Mouse (Mus musculus) layer of hippocampus, adult 9-10 months (tissue): ENCODE results near the gene Selenoo.

ENCODE experiments used
- DNase-seq: peaks from one replicate; pipeline ENCODE4 v3.0.0; 2022; ENCODE audit warnings: low spot score

The Selenoo gene

GRCm38 (mm10) chr15:89126622-89127021 is 37.7 kb downstream of the Selenoo start:
- no peak for DNase-seq

DNA sequence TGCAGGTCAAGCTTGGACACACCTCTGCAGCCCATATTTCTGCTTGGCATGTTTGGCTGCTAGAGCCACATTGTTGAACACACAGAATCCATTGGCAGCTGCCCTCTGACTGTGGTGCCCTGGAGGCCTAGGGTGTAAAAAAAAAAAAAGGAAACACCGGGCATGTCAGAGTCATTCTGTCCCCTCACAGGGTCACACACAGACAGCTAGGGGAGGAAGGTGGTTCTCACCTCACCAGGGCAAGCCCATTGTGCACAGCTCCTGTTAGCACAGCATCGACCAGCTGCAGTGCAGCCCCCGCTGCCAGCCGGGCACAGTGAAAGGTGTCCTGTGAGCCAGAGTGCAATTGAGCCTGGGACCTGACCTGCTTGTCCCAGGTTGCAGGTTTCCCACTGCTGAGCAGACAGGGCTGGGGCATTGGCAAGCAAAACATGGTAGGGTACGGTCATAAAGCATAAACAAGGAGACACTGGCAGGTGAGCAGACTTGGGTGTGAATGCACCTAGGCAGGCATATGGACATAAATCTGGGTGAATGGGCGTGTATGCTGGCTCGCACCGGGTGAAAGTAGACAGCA is 38.6 kb downstream of the Selenoo start:
- DNase-seq: no peak

- peak; percentile 83 for DNase-seq
Observed at GRCm38 (mm10) chr15:89128382-89129350, 39.8 kb downstream of the Selenoo start, which contains the start of gene Hdac10. TSS of gene Hdac10 (minus strand) at chr15:89128700.

GRCm38 (mm10) chr15:89130245-89130644 is 41.4 kb downstream of the Selenoo start:
- no peak for DNase-seq

GRCm38 (mm10) chr15:89131316-89131715 is 42.4 kb downstream of the Selenoo start:
- no peak for DNase-seq

- DNase-seq: no peak
Observed at GRCm38 (mm10) chr15:89136461-89137155, 47.7 kb downstream of the Selenoo start.

DNA sequence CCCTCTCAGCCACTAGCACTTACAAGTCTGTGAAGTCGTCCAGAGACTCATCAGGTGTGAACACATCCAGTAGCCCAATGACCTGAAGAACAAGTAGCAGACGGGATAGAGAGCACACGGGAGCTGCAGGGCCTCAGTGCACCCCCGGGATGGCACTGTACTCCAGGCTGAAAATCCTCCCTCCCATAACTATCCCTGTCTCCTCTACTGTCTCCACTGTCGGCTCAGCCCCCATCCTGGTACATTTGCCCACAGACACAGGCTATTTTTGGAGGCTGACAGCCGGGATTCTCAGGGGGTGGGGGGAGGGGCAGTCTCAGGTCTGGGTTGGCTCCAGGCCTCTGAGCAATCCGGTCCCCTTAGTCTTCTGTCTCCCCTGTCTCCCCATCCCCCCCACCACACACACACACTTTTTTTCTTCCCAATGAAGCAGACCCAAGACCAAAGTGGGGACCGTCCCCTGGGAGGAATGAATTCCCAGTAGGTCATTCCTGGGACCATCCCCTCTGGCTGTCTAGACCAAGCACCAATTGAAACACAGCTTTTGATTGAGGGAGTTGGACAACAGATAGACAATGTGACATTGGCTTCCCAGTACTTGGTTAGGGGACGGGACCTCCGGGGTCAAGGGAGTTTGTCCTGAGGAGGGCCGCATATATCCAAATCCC is 48.6 kb downstream of the Selenoo start:
- DNase-seq: no peak

DNA sequence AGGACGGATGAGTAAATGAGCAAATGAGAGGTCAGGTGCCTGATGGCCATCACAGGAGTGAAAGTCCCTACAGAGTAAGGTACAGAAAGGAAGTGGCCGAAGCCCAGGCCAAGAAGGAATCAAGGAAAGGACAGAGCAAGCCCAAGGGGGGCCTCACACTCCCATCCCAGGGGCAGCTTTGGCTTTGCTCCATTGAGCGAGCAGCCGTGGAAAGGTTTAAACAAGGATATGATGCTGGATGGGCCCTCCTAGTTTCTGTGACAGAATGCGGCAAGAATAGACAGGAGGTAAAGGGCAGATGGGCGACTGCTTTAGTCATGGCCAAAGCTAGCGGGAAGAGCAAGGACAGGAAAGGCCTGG is 49.1 kb downstream of the Selenoo start:
- DNase-seq: no peak

GRCm38 (mm10) chr15:89138531-89138930 is 49.6 kb downstream of the Selenoo start:
- DNase-seq: no peak

DNA sequence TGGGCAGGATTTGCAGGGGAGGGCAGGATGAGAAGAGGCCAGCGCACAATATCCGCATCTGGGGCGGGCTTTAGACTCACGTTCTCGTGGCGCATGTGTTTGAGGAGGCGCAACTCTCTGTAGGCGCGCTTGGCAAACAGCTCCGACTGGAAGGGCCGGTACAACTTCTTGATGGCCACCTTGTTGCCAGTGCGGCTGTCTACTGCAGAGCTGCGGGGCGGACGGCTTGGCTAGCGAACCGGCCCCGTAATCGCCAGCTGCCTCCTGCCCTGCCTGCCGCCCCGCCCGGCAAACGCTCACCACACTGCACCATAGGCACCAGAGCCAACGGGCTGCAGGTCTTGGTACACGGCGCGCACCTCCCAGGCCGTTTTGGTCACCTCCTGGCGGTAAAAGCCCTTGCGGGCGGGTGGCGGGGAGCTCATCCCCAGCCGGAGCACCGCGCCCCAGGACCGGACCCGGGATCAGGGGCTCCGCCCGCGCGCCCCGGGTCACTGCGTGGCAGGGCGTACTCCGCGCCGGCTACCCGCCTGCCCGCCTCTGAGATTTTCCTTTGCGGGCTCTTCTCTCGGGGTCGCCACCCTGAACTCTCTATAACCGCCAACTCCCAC is 51.3 kb downstream of the Selenoo start:
- no peak for DNase-seq

DNA sequence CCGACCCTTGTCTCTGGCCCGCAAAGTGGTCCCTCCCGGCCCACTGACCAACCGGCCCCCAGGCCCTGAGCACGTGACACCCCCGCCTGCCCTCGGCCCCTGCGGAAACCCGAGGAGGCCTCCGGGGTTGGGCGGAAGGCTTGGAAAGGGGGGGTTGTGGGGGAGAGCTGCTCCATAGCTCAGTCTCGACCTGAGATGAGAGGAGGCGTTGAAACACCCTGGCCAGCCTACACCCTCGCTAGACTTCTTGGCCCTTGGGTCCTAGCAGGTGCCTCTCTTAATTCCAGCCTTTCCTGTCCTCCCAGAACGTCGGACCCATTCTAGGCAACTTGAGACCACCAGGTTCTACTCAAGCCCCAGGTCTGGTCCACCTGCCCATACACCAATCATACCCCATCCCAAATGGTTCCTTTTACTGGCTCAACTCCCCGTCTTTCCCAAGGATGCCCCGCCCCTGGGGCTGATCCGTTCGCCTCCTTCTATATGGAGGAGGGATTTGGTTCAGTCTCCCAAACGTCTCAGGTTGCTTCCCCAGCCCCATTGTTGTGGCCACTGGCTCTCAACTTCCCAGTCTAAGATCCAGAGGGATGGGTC is 51.9 kb downstream of the Selenoo start, which contains the start of gene Mapk12:
Gene Mapk12, minus strand, starts transcription at position 45 of the 594 bp plus-strand sequence.
- DNase-seq: no peak

GRCm38 (mm10) chr15:89141443-89141842 is 52.6 kb downstream of the Selenoo start:
- no peak for DNase-seq

GRCm38 (mm10) chr15:89141905-89142304 is 53.0 kb downstream of the Selenoo start:
- DNase-seq: no peak

GRCm38 (mm10) chr15:89143134-89143533 is 54.2 kb downstream of the Selenoo start:
- DNase-seq: no peak

GRCm38 (mm10) chr15:89144965-89145364 is 56.1 kb downstream of the Selenoo start:
- DNase-seq: no peak

- DNase-seq: no peak
Observed at GRCm38 (mm10) chr15:89145813-89146350, 57.0 kb downstream of the Selenoo start.

DNA sequence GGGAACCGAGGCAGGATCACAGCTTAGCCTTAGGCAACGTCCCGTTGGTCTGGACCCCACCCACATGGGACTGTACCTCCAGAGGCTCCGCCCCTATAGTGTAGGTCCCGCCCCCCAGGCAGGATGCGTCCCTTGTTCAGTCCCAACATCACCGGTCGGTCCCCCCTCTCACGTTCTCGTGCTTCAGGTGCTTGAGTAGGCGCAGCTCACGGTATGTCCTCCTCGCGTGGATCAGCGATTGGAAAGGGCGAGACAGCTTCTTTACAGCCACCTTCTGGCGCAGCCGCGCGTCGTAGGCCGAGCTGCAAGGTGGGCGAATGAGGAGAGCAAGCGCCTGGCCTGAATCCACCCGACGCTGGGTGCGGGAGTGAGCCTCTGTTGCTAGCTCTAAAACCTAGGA is 57.7 kb downstream of the Selenoo start:
- DNase-seq: no peak

DNA sequence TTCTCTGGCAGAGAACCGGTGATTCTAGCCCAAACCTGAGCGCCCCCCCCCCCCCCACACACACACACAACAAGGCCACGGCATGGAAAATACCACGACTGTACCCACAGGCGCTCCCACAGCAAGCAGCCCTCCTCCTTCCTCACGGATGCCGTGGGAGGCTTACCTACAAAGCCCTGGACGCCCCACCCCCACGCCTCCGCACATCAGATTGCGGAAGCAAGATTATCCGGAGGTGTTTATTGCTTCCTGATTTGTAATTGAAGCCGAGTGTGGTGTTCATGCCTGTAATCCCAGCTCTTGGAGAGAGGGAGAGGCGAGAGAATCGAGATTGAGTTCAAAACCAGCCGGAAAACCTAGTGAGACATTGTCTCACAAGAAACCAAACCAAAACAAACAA is 58.1 kb downstream of the Selenoo start:
- DNase-seq: no peak

GRCm38 (mm10) chr15:89147456-89147855 is 58.6 kb downstream of the Selenoo start:
- DNase-seq: no peak

DNA sequence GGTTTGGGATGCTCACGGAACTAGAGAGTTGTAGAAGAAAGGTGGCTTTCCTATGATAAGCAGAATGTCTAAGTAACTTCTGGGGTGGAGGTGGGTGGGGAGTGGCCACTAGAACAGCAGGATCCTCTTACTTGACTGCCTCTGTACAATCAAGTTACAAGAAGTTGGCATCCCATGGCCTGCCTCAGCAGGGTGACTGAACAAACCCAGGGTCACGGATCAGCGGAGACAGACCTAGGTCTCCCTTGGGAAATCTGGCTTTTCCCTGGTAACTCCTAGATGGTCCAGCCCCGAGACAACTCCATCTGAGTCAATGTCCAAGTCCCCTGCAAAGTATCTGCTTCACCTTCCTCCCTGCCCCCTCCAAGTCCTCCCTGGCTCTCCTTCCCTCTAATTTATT is 59.0 kb downstream of the Selenoo start:
- DNase-seq: no peak
